Mouse (Mus musculus): ENCODE measurements around the gene Ankrd13d. TPM values are rescaled to one million over a fixed set of nuclear protein-coding genes. Genes with fewer than 3 reads are reported as not detected.

Gene Ankrd13d
- 7.3 and 8.4 TPM in 2 replicates for polyA plus RNA-seq (2012; rRNA removed)

DNA sequence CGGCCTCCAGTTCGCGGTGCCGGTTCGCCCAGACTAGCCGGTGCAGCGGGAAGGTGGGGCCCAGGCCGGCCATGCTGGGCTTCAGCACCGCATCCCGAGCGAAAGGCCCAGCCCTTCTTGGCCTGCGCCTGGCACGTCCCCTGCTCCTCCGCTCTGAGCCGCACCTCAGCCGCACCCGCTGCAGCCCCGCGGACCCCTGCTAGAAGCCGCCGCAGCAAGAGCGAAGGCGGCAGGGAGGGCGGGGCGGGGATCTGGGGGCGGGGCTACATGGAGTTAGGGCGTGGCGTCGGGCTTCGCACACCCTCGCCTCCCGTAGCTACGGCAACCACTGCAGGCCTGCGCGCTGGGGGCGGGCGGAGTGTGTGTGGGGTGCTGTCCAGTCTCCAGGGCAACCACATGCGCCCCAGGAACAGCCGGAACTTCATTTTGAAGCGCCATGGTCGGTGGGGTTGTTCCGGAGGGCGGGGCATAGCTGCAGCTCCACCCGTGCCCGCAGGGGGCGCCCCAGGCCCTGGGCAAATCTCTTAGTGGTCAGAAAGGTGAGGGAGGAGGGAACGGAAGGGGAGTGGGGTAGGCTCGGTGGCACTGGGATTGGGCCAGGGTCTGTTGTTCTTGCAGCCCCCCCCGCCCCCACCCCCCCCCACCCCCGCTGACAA lies at the start of gene Ankrd13d:
TSS of gene Ankrd13d (minus strand) at position 240 of the 656 bp plus-strand sequence.
- H3K4me3 ChIP-seq (replicated peaks; ENCODE audit: extremely low read depth, low read depth, low read length) = peak within 1 kb of the TSS; percentile 85
- H3K4me1 ChIP-seq (ENCODE audit: control insufficient read depth, insufficient read depth, low read length) = peaks cover 3% of the 10 kb centered on the region; the same call in 1 of the 2 replicates
- DNase-seq = peak; percentile 85
- TF ChIP-seq CTCF (IDR thresholded peaks at IDR 0.05; ENCODE audit: insufficient read depth, low read length) (peak; percentile 64), POLR2A (IDR thresholded peaks at IDR 0.05; ENCODE audit: borderline replicate concordance, extremely low read depth, low read depth, low read length) (no peak)
- WGBS = under 1% methylated on average over 42 of the region's 50 CpGs

DNA sequence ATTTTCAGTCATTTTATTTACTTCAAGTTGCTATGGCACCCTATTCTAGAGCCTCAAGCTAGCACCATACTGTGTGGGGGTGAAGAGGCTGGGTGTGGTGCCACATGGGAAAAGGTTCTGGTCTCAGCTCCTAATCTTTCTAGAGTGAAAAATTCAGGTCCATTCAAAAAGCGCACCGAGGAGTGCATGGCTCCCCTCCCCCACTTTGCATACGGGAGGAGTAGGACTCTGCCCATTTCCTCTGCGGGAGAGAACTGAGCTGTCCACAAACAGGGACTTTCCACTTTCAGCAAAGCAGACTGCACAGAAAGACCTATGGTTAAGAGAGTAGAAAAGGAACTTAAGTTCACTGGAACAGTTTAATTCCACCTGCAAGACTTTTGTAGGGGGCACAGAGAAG lies 49.7 kb upstream of the Ankrd13d start:
- DNase-seq = peak; percentile 36
- Histone ChIP-seq H3K4me1 (ENCODE audit: control insufficient read depth, insufficient read depth, low read length) (peaks cover 7% of the 10 kb centered on the region), H3K4me3 (replicated peaks; ENCODE audit: extremely low read depth, low read depth, low read length) (peak overlapping the region; percentile 70)
- no peak for TF ChIP-seq POLR2A (IDR thresholded peaks at IDR 0.05; ENCODE audit: borderline replicate concordance, extremely low read depth, low read depth, low read length)
- 0% methylated on average over 4 of the region's 4 CpGs for WGBS

DNA sequence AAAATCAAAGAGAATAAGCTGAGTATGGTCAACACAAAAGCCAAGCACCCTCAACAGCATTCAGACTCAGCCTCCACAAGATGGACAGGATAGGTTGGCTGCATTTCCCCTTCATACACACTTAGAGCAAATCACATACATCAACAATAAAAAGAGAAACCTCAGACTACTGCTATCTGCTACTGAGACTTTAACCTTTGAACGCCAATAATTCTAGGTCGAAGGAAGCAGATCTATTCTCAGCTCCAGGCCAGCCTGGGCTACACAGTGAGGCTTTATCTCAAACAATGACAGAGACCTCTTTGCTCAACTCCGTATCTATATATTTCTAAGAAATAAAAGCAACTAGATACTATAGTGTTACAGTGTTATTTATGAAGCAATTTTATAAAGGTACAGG lies 48.3 kb upstream of the Ankrd13d start:
- H3K4me1 ChIP-seq (ENCODE audit: control insufficient read depth, insufficient read depth, low read length) = peaks cover 7% of the 10 kb centered on the region
- TF ChIP-seq CTCF (IDR thresholded peaks at IDR 0.05; ENCODE audit: insufficient read depth, low read length) (no peak), POLR2A (IDR thresholded peaks at IDR 0.05; ENCODE audit: borderline replicate concordance, extremely low read depth, low read depth, low read length) (no peak)
- 70% methylated on average over 3 of the region's 3 CpGs for WGBS
- H3K4me3 ChIP-seq (replicated peaks; ENCODE audit: extremely low read depth, low read depth, low read length) = no peak overlapping the region
- DNase-seq = no peak

DNA sequence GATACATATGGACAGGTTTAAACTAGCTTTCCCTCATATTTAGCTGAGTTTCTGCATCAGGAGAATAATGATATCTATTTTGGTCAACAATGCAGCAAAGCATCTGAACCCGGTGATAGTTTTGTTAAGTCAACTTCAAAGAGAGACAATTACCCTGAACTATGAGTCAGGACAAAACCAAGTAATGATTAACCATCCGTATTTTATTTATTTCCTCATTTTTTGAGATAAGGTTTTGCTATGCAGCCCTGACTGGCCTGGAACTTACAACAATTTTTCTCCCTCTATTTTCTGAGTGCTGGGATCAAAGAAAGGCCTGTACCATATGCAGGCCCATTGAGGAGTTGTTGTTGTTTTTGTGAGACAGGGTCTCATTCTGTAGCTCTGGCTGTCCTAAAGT lies 47.7 kb upstream of the Ankrd13d start:
- Histone ChIP-seq H3K4me3 (replicated peaks; ENCODE audit: extremely low read depth, low read depth, low read length) (no peak overlapping the region), H3K4me1 (ENCODE audit: control insufficient read depth, insufficient read depth, low read length) (peaks cover 7% of the 10 kb centered on the region)
- WGBS = 60% methylated on average over 2 of the region's 2 CpGs
- TF ChIP-seq CTCF (IDR thresholded peaks at IDR 0.05; ENCODE audit: insufficient read depth, low read length) (no peak), POLR2A (IDR thresholded peaks at IDR 0.05; ENCODE audit: borderline replicate concordance, extremely low read depth, low read depth, low read length) (no peak)
- no peak for DNase-seq

DNA sequence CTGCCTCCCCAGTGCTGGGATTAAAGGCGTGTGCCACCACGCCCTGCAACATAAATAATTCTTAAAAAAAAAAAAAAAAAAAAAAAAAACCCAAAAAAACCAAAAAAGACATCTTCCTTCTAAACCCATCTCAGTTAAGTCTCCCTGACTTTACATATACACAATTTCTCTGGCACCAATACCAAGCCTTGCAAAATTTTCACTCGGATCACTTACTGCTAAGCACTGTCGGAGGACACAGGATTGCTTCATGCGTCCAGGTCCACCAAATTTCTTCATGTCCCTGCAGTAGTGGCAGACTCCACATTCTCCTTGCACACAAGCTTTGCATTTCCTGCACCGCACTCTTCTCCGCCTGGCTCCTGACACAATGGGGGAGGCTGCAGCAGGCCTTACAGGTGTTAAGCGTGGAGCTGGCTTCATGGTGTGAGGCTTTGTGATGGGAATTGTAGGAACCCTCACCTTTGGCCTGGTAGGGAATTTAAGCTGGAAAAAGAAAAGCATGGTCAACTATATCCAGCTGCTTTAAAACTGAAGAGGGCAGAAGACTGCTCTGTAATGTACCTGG lies 45.9 kb upstream of the Ankrd13d start:
- no peak overlapping the region for H3K4me3 ChIP-seq (replicated peaks; ENCODE audit: extremely low read depth, low read depth, low read length)
- peaks cover 7% of the 10 kb centered on the region for H3K4me1 ChIP-seq (ENCODE audit: control insufficient read depth, insufficient read depth, low read length)
- TF ChIP-seq CTCF (IDR thresholded peaks at IDR 0.05; ENCODE audit: insufficient read depth, low read length) = no peak
- no peak for TF ChIP-seq POLR2A (IDR thresholded peaks at IDR 0.05; ENCODE audit: borderline replicate concordance, extremely low read depth, low read depth, low read length)
- no peak for DNase-seq
- WGBS = 87% methylated on average over 8 of the region's 8 CpGs

DNA sequence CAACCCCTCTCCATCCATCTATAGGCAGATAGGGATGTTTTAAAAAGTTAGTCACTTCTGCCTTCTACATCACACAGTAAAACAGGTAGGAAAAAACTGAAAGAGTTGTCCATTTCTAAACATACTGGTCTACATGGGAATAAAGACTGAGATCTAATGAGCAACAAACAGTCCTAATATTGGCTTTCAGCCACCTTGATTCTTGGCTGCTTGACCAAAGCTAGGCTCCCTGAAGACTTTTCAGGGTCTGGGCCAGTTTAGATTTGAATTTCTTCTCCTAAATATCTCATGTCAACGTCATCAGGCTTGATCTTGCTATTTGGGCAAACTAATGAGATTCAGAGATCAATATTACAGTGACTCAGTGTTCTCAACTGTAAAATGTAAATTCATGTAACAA lies 43.9 kb upstream of the Ankrd13d start:
- peaks cover 2% of the 10 kb centered on the region for H3K4me1 ChIP-seq (ENCODE audit: control insufficient read depth, insufficient read depth, low read length)
- WGBS = 63% methylated on average over 1 of the region's 1 CpGs
- TF ChIP-seq POLR2A (IDR thresholded peaks at IDR 0.05; ENCODE audit: borderline replicate concordance, extremely low read depth, low read depth, low read length) = no peak
- TF ChIP-seq CTCF (IDR thresholded peaks at IDR 0.05; ENCODE audit: insufficient read depth, low read length) = no peak
- DNase-seq = no peak
- H3K4me3 ChIP-seq (replicated peaks; ENCODE audit: extremely low read depth, low read depth, low read length) = no peak overlapping the region

DNA sequence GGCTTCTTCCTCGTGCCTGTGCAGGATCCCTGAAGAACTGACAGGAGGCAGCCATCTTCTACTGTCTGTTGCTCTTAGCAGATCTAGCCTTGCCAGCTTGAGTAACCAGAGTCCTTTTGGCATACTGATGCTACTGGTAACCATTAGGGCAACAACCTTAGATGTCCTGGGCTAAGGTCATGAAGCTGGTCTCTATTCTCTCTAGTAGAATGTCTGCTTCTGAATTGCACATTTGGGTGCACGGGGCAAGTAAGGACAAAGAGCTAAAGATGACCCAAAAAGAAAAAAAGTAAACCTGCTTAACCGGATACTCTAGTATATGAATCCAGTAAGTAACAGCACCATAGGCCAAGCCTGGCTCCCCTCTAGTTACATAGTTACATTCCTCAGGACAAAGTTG lies 43.2 kb upstream of the Ankrd13d start:
- DNase-seq = no peak
- TF ChIP-seq POLR2A (IDR thresholded peaks at IDR 0.05; ENCODE audit: borderline replicate concordance, extremely low read depth, low read depth, low read length) (no peak), CTCF (IDR thresholded peaks at IDR 0.05; ENCODE audit: insufficient read depth, low read length) (no peak)
- no peak overlapping the region for H3K4me3 ChIP-seq (replicated peaks; ENCODE audit: extremely low read depth, low read depth, low read length)
- WGBS = 72% methylated on average over 3 of the region's 3 CpGs
- H3K4me1 ChIP-seq (ENCODE audit: control insufficient read depth, insufficient read depth, low read length) = no peaks in the 10 kb centered on the region; the same call in 1 of the 2 replicates

DNA sequence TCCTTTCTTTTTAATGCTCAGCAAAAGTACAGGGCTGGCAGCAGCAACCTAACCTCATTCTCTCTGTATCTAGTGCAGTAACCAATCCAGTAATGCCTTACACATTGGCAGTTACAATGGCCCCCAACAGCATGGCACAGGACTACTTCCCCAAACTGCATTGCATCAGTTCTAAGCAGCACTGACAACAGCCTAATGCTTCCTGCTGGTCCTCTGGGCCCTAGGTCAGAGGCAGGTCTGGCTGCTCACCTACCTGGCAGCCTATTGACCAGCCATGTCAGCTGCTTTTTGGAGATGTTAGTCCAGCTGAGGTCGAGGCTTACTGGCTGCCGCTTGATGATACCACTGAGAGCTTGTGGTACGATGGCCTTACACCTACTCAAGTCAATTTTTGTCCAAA lies 39.2 kb upstream of the Ankrd13d start:
- DNase-seq = no peak
- no peak for TF ChIP-seq CTCF (IDR thresholded peaks at IDR 0.05; ENCODE audit: insufficient read depth, low read length)
- no peak for TF ChIP-seq POLR2A (IDR thresholded peaks at IDR 0.05; ENCODE audit: borderline replicate concordance, extremely low read depth, low read depth, low read length)
- WGBS = 89% methylated on average over 3 of the region's 3 CpGs
- Histone ChIP-seq H3K4me3 (replicated peaks; ENCODE audit: extremely low read depth, low read depth, low read length) (no peak overlapping the region), H3K4me1 (ENCODE audit: control insufficient read depth, insufficient read depth, low read length) (no peaks in the 10 kb centered on the region)

DNA sequence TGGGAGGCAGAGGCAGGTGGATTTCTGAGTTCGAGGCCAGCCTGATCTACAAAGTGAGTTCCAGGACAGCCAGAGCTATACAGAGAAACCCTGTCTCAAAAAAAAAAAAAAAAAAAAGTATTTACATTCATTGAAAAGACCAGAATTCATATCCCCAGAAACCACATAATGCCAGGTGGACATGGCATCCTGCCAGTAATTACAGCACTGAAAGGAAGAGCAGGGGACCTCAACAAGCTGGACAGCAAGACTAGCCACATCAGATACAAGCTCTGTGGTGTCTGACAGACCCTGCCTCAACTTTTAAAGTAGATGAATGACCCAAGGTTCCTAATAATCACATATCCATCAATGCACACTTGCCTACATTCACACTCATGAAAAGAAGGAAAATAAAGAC lies 38.7 kb upstream of the Ankrd13d start:
- Histone ChIP-seq H3K4me1 (ENCODE audit: control insufficient read depth, insufficient read depth, low read length) (no peaks in the 10 kb centered on the region), H3K4me3 (replicated peaks; ENCODE audit: extremely low read depth, low read depth, low read length) (no peak overlapping the region)
- TF ChIP-seq POLR2A (IDR thresholded peaks at IDR 0.05; ENCODE audit: borderline replicate concordance, extremely low read depth, low read depth, low read length) = no peak
- TF ChIP-seq CTCF (IDR thresholded peaks at IDR 0.05; ENCODE audit: insufficient read depth, low read length) = no peak
- WGBS = 100% methylated on average over 1 of the region's 1 CpGs
- no peak for DNase-seq

DNA sequence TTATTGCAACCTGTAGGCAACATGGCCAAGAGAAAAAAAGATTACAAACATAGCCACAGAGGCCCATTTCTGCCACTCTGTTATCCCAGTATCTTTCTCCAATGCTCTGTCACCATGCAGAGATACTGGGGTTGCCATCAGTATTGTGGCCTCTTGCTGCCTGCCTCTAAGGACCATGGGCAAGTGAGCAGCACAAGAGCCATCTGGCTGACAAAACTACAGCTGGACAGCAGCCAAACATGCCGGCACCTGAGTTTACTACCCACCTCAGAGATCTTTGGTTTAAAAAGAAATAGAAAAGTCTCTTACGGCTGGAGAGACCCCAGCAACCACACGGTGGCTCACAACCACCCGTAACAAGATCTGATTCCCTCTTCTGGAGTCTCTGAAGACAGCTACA lies 36.3 kb upstream of the Ankrd13d start:
- no peak for DNase-seq
- H3K4me3 ChIP-seq (replicated peaks; ENCODE audit: extremely low read depth, low read depth, low read length) = no peak overlapping the region
- 72% methylated on average over 4 of the region's 4 CpGs for WGBS
- TF ChIP-seq POLR2A (IDR thresholded peaks at IDR 0.05; ENCODE audit: borderline replicate concordance, extremely low read depth, low read depth, low read length) = no peak
- TF ChIP-seq CTCF (IDR thresholded peaks at IDR 0.05; ENCODE audit: insufficient read depth, low read length) = no peak
- H3K4me1 ChIP-seq (ENCODE audit: control insufficient read depth, insufficient read depth, low read length) = peaks cover 4% of the 10 kb centered on the region; the same call in 1 of the 2 replicates
